Mouse (Mus musculus) CD8-positive naive resting alpha-beta T cell, adult 2 months (primary cell): Measurements from ENCODE around the gene Hspb9.

ENCODE experiments used
- DNase-seq, 2 experiments: peaks; one replicate each; pipeline ENCODE4 v3.0.0; 2022; ENCODE audit warnings: low read depth in 2 of 2, low spot score in 2 of 2

Hspb9 gene

GRCm38 (mm10) chr11:100730477-100731205 is 17.0 kb downstream of the Hspb9 start:
- DNase-seq = no peak

- DNase-seq = no peak
These were observed 21.6 kb downstream of the Hspb9 start for GRCm38 (mm10) chr11:100735134-100735865.

GRCm38 (mm10) chr11:100735954-100736745 is 22.5 kb downstream of the Hspb9 start:
- DNase-seq = no peak

DNA sequence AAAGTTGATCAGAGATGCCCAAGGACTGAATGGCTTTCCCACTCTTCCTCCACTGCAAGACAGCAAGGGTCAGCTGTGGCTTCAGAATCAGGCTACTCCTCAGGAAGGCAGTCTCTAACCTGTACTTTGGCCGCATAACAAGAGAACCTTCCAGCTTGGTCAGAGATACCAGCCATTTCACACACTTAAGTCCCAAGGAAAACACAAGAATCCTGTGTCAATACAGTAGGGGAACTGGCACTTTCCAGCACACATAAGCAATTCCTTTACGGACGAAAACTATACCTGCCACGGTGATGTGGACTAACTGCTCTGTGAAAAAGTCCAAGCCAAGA is 23.1 kb downstream of the Hspb9 start:
- no peak for DNase-seq

DNA sequence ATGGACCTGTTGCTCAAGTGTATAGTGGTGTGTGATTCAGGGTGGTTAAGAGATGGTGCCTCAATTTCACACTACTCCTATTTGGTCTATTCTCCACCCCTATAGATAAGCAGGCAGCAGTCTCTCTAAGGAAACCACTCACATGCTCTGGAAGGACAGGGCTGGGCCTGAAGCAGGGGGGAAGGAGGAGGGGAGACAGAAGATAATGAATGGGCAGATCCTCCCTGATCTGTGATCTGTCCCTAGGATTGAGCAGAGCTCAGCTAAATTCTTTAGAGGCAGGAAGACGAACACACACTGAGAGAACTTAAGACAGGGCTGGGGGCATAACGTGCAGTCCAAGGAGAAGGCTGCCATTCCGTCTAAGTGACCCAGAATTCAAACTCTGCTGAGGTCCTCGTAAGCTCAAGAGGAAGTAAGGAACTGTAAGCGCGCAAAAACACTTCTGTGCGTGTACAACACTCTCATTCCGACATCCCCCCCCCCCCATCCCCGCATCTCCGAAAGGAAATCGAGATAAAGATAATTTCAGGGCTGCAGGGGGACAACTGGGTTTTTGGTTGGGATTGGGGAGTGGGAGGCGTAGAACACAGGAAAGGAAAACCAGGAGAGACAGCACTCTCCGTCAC is 23.6 kb downstream of the Hspb9 start:
- DNase-seq = no peak

DNA sequence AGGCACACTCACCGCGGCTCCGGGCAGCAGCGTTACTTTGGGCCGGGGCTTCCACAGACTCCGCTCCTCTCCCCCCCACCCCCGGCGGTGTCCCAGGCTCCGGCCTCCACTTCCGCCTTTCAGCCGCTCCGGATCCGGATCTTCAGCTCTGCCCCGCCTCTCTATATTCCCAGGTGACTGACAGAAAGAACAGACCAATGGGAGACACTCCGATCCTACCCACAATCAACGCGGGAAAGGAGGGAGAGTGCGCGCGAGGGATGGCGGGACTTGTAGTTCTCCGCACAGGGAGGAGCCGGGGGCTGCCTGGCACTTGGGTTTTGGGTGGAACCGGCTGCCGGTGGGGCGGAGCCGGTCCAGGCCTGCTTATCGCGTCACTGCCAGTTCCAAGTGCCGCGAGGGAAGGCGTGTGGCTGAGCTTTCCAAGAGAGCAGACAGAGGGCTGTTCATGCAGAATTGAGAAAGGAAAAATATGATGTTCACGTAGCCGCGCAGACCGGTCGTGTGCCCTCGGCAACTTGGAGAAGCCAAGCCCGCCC is 24.5 kb downstream of the Hspb9 start, which contains the start of gene Rab5c:
Rab5c (minus strand) TSS at position 150 of the 539 bp plus-strand sequence.
- peak; percentile 97 to 99 for DNase-seq

GRCm38 (mm10) chr11:100738749-100739148 is 25.1 kb downstream of the Hspb9 start:
- DNase-seq = no peak

DNA sequence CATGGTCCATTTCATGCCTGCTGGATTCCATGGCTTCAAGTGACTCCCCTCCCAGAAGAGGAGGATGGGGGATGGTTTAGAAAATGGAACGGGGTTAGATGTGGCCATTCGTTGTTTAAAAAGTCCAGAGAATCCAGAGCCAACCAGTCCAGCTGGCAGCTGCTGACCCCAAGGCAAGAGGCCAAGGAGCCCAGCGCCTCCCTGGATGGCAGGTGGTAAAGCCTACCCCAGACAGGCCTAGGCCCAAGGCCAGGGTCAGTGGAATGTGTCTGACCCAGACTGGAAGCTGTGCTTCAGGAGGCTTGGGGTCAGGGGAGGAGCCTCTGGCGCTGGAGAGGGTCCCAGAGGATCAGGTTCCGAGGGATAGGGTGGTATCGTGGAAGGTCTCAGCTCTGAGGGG is 27.7 kb downstream of the Hspb9 start:
- no peak for DNase-seq

GRCm38 (mm10) chr11:100745085-100745484 is 31.4 kb downstream of the Hspb9 start:
- peak; percentile 47 to 63 for DNase-seq

GRCm38 (mm10) chr11:100746546-100746945 is 32.9 kb downstream of the Hspb9 start:
- DNase-seq = no peak

DNA sequence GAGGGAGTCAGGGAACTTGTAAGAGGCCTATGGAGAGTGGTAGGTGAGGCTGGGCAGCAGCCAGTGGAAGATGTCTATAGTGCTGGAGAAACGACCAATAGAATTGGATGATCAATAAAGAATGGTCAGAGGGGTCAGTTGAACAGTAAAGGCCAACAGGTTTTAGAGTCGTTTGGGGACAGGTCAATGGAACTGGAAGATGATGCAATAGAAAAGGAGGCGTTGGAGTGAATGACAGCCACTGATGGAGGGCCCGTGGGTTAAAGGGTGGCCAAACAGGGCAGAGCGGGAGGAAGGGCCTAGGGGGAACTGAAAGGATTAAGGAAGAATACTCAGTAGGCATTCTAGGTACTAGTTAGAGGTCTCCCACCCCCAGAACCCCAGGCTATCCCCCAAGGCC is 33.5 kb downstream of the Hspb9 start:
- DNase-seq = no peak

DNA sequence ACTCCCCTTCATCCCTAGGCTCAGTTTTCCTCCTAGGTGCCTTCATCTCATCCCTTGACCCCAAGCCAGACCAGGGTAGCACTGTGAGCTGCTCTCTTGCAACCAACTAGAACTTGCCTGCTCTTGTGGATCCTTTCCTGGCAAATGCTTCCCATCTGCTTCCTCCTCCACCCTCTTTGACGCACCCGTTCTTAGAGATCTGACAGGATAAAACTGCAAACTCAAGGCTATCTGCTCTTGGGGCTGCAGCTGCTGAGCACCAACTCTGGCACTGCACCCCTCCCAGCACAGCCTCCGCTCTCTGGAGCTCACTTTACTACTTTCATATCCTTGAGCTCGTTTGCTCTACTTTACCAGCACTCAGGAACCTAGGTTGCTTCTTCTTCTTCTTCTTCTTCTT is 35.0 kb downstream of the Hspb9 start:
- no peak for DNase-seq

DNA sequence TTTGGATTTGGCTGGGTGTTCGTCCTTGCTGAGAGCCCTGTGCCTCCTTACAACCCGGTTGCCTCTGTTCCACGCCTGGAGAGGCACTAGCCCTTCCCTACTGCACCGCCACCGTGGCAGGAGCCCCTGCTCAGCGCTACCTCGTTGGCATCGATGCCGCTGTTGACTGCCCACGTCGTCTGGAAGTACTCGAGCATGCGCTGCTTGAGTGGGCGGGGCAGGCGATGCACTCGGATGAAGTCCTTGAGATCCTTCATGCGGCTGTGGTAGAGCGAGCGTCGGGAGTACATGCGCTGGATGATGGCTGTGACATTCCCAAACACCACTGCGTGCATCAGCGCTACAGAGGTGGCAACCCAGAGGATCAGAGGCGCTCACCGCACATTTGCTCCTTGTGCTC is 35.8 kb downstream of the Hspb9 start:
- DNase-seq = no peak

GRCm38 (mm10) chr11:100750127-100750526 is 36.5 kb downstream of the Hspb9 start:
- no peak for DNase-seq

DNA sequence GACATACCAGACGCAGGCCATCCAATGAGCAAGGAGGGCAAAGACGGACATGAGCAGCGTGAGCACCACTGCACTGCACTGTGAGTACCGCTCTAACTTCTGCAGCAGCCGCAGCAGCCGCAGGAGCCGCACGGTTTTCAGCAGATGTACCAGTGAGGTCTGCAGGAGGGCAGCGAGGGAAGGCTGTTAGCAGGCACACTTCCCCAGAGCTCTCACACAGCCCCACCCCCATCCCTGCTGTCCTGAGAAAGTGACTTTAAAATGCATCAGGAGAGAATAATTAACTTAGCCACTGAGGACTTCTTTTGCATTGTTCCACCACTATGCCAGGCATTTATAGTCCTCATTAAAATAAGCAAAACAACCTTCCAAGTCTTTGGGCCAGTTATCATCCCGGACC is 38.6 kb downstream of the Hspb9 start:
- DNase-seq = no peak

GRCm38 (mm10) chr11:100754021-100754692 is 40.5 kb downstream of the Hspb9 start:
- no peak for DNase-seq

DNA sequence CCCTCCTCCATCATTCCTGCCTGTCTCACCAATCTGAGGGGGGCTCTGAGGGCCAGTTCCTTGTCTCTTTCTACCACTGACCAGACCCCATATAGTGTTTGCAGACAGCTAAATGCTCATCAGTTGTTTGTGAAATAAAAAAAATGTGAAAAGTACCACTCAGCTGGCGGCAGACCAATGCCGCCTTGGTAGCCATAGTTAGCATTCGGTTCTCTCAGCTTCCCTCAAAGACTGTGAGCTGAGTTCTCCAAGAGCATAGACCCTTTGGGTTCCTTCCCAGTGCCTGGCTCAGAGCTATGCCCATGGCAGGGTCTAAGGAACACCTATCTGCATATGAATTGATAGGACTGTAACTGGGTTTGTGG is 41.0 kb downstream of the Hspb9 start:
- no peak for DNase-seq

GRCm38 (mm10) chr11:100756476-100756875 is 42.8 kb downstream of the Hspb9 start:
- no peak for DNase-seq

- DNase-seq = no peak
These were observed 43.9 kb downstream of the Hspb9 start for GRCm38 (mm10) chr11:100757566-100757965.

DNA sequence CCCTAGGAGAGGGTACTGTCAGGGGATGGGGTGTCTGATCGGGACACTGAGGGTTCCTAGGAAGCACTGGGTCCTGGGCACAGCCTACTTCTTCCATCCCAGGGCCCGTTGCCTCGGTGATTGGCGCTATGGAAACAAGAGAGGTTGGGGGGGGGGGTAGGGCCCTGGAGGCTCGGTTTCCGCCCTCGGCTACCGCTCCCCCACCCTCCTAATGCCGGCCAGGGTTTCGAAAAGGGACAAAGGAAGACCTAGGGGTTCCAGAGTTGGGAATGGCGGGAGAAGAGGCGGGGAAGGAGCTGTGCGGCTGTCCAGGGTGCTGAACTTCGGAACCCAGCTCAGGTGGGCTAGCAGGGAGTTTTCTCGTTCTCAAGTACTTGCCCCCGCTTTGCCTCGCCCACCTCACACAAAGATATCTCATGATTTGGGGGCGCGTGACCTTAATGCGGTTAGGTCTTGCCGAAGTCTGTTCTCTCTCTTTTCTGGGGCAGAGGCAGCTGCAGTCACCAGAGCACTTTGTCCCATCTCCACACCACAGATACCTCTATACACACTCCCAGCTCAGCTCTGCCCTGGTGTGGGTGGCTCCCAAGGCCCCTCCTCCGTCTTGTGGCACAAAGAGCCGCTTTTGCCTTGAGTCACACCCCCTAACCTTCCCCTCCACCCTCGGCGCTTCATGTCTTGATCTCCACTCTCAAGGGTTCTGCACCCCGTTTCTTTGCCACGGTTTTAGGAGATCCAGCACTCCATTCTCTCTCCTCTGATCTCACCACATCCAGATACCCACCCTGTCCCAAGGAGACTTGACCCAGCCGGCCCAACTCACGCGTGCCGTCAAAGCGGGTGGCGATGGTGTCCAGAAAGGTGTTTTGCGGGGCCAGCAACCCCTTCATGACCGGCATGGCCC is 45.3 kb downstream of the Hspb9 start:
- DNase-seq = peak in 1 of 2 experiments; percentile 40
